Mouse (Mus musculus): ENCODE data around the gene Igdcc4.
"Not testable (repeated sequence)": the region's sequence is repeated elsewhere in the genome, so short reads cannot be mapped to it uniquely, and the experiment has no call there.

The Igdcc4 gene

GRCm38 (mm10) chr9:65100991-65101685 is at the start of gene Igdcc4:
Igdcc4 (plus strand) TSS chr9:65101486.
- DNase-seq (ENCODE audit: low read depth, low spot score): no peak

- no peak for DNase-seq (ENCODE audit: low read depth, low spot score)
Measured at GRCm38 (mm10) chr9:65064251-65064650, 37.0 kb upstream of the Igdcc4 start.

GRCm38 (mm10) chr9:65070587-65070986 is 30.7 kb upstream of the Igdcc4 start:
- DNase-seq (ENCODE audit: low read depth, low spot score): no peak

GRCm38 (mm10) chr9:65073555-65073954 is 27.7 kb upstream of the Igdcc4 start:
- DNase-seq (ENCODE audit: low read depth, low spot score): no peak

GRCm38 (mm10) chr9:65074251-65074650 is 27.0 kb upstream of the Igdcc4 start:
- DNase-seq (ENCODE audit: low read depth, low spot score): no peak

- DNase-seq (ENCODE audit: low read depth, low spot score): no peak
Measured at GRCm38 (mm10) chr9:65074855-65075493, 26.3 kb upstream of the Igdcc4 start.

GRCm38 (mm10) chr9:65077536-65077935 is 23.8 kb upstream of the Igdcc4 start:
- no peak for DNase-seq (ENCODE audit: low read depth, low spot score)

GRCm38 (mm10) chr9:65080141-65080540 is 21.1 kb upstream of the Igdcc4 start:
- DNase-seq (ENCODE audit: low read depth, low spot score): not testable (repeated sequence)

- DNase-seq (ENCODE audit: low read depth, low spot score): no peak
Measured at GRCm38 (mm10) chr9:65083075-65083765, 18.1 kb upstream of the Igdcc4 start.

- DNase-seq (ENCODE audit: low read depth, low spot score): no peak
Measured at GRCm38 (mm10) chr9:65084198-65084807, 17.0 kb upstream of the Igdcc4 start.

- DNase-seq (ENCODE audit: low read depth, low spot score): no peak
Measured at GRCm38 (mm10) chr9:65085270-65085669, 16.0 kb upstream of the Igdcc4 start.

- DNase-seq (ENCODE audit: low read depth, low spot score): no peak
Measured at GRCm38 (mm10) chr9:65086801-65087200, 14.5 kb upstream of the Igdcc4 start.

- no peak for DNase-seq (ENCODE audit: low read depth, low spot score)
Measured at GRCm38 (mm10) chr9:65087490-65087889, 13.8 kb upstream of the Igdcc4 start.

- peak; percentile 49 for DNase-seq (ENCODE audit: low read depth, low spot score)
Measured at GRCm38 (mm10) chr9:65094237-65094636, 7.0 kb upstream of the Igdcc4 start.

- no peak for DNase-seq (ENCODE audit: low read depth, low spot score)
Measured at GRCm38 (mm10) chr9:65101686-65102376, 545 bp downstream of the Igdcc4 start.

- DNase-seq (ENCODE audit: low read depth, low spot score): no peak
Measured at GRCm38 (mm10) chr9:65102377-65103172, 1.3 kb downstream of the Igdcc4 start.

- no peak for DNase-seq (ENCODE audit: low read depth, low spot score)
Measured at GRCm38 (mm10) chr9:65103173-65103752, 2.0 kb downstream of the Igdcc4 start.

GRCm38 (mm10) chr9:65106821-65107220 is 5.5 kb downstream of the Igdcc4 start:
- DNase-seq (ENCODE audit: low read depth, low spot score): no peak

GRCm38 (mm10) chr9:65107893-65108292 is 6.6 kb downstream of the Igdcc4 start:
- DNase-seq (ENCODE audit: low read depth, low spot score): no peak

All from WW6 (cell line).